Mouse (Mus musculus): Measurements from ENCODE around the gene Ltbp2.

Ltbp2 gene

DNA sequence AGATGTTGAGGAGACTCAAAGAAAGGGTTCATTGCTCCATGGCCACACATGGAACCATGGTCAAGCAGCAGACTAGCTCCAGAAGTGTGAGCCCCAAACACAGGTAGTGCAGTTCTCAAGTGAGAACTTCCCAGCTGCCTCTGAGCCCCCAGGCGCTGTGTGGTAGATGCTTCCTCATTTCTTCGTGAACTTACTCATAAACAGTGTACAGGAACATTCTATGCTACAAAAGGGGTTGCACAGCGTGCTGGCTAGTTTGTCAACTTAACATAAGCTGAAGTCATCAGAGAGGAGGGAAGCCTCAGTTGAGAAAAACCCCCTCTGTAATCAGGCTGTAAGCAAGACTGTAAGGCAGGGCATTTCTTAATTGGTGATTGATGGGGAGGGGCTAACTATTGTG is 73.7 kb downstream of the Ltbp2 start:
- DNase-seq (ENCODE audit: low spot score) = no peak

- no peak for DNase-seq (ENCODE audit: low spot score)
Observed at GRCm38 (mm10) chr12:84801532-84802110, 74.7 kb downstream of the Ltbp2 start.

DNA sequence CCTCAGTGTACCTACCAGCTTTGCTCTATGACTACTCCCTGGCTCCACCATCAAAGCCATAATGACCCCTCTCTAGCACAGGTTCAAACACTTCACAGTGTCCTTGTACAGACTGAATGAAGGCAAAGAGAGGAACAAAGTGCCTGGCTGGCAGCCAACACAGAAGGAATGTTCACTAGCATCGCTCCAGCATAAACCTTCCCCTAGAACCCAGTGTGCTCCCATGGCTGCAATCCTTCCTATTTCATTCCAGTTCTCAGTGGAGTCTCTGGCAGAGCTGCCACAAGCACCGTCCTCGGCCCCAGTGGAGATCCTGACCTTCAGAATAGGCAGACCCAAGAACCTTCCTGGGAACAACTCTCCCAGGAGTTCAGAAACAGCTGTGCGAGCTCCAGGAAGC is 75.9 kb downstream of the Ltbp2 start:
- DNase-seq (ENCODE audit: low spot score) = no peak

DNA sequence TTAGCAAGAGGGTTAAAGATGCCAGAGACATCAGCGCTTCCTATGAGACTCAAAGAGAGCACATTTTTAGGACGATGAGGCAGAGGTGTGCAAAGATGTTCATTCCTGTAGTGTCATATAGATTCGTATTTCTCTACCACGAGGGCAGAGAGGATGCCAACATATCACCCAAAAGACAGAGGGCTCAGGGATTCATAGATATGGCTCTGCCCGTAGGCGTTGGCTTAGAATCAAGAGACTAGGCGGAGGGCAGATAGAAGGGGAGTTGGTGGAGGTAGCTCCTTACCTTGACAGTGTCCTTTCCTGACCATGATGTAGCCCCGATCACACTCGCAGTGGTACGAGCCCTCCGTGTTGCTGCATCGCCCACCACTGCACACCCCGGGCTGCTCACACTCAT is 77.2 kb downstream of the Ltbp2 start:
- no peak for DNase-seq (ENCODE audit: low spot score)

DNA sequence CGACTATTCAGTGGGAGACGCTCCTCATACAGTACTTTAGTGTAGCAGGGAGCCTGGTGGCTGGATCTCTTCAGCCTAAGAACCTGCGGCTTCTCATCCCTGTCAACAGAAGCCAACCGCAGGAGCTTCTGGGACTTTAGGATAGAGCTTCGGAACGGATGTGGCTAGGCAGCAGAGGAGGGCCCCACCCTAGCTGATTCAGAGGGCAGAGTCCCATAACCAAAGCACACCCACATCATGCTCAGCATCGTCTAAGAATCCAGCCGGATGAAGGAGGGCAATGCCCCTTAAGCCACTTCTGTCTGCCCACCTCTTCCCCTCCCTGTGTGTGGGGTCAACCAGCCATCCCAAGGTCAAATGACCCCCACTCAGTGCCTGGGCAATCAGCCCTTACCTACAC is 81.7 kb downstream of the Ltbp2 start:
- no peak for DNase-seq (ENCODE audit: low spot score)

- DNase-seq (ENCODE audit: low spot score) = no peak
Observed at GRCm38 (mm10) chr12:84792629-84793028, 83.7 kb downstream of the Ltbp2 start.

DNA sequence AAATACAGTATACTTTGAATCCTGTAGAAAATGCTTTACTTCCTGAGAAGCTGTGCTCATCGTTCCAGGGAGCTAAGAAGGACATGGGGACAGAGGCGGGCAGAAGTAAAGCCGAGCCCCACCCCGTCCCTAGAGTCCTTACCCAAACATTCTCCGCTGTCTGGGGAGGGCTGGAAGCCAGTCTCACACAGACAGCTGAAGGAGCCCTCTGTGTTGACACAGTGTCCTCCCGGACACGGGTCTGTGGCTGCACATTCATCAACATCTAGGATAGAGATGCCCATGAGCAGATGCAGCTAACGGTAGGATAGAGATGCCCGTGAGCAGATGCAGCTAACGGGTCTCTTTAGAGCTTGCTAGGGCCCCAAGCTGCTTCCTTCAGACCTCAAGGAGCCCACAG is 85.5 kb downstream of the Ltbp2 start:
- DNase-seq (ENCODE audit: low spot score) = no peak

DNA sequence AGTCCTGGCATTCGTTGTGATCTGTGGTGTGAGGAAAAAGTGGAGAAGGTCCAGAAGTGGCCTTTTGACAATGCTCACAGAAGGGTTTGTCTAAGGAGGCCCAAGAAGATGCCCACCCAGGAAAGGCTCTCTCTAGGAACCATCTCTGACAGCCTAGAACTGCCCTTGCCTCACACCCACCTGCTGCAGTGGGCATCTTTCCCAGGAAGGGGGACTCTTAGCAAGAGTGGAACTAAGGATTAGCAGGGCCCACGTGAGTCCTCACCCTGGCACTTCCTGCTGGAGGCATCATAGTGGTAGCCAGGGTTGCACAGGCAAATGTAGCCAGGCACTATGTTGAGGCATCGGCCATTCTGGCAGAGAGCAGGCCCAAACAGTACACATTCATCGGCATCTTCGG is 90.2 kb downstream of the Ltbp2 start:
- no peak for DNase-seq (ENCODE audit: low spot score)

GRCm38 (mm10) chr12:84784604-84785381 is 91.5 kb downstream of the Ltbp2 start:
- DNase-seq (ENCODE audit: low spot score) = peak; percentile 96

- no peak for DNase-seq (ENCODE audit: low spot score)
Observed at GRCm38 (mm10) chr12:84776229-84776628, 100.1 kb downstream of the Ltbp2 start.

- no peak for DNase-seq (ENCODE audit: low spot score)
Observed at GRCm38 (mm10) chr12:84774376-84774775, 102.0 kb downstream of the Ltbp2 start.

GRCm38 (mm10) chr12:84773476-84773875 is 102.9 kb downstream of the Ltbp2 start:
- DNase-seq (ENCODE audit: low spot score) = no peak

DNA sequence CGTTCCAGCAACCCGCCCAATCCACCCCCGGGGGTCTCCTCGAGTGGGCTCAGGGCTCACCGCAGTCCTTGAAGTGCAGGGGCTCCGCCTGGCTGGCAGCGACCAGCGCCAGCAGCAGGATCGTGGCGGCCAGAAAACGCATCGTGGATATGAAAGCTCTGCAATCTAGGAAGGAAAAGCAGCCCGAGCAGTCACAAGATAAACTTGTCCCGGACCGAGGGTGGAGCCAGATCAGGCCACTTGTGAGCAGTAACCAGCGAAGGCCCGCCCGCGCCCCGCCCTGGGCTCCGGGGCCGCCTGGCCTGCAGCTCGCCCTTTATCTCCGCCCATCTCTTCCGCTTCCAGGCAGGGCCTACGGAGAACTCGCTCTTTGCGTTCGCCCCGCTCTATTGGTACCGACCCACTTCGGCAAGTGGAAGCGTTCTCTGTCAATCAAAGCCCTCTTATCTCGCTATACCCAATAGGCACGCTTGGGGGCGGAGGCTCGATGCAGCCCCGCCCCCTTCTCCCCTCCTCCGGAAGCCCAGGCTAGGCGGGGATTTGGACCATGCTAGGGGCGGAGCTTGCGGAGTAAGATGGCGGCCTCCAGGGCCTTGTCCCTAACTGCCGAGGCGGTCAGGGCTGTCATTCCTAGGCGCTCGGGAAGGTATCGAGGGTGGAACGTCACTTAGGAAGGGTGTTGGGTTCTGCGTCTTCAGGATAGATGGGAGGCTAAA is 103.4 kb downstream of the Ltbp2 start, which contains the start of the genes Npc2 and Isca2:
Gene Npc2, minus strand, starts transcription at position 427 of the 716 bp plus-strand sequence.
Gene Isca2, plus strand, starts transcription at position 526 of the 716 bp plus-strand sequence.
- peak; percentile 100 for DNase-seq (ENCODE audit: low spot score)

GRCm38 (mm10) chr12:84771981-84772520 is 104.3 kb downstream of the Ltbp2 start:
- DNase-seq (ENCODE audit: low spot score) = peak; percentile 43

GRCm38 (mm10) chr12:84769624-84770023 is 106.7 kb downstream of the Ltbp2 start:
- no peak for DNase-seq (ENCODE audit: low spot score)

DNA sequence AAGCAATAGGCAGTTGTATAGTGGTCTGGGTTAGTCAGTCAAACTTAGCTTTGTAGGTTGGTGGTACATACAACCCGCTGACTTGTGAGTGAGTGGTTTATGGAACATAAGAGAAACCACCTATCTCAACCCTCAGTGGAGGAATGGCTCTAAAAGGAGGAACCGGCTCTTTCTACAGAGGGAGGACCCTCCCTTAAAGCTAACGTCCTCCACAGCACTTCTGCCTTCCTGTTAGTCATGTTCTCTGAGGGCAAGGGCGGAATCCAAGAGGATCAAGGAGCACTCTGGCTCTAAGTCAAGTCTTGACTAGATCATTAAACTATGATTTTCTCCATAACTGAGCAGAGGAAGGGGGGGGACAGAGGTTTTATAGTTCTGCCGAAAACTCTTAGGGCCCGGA is 108.8 kb downstream of the Ltbp2 start:
- DNase-seq (ENCODE audit: low spot score) = no peak

GRCm38 (mm10) chr12:84766113-84766735 is 110.1 kb downstream of the Ltbp2 start:
- DNase-seq (ENCODE audit: low spot score) = no peak

- no peak for DNase-seq (ENCODE audit: low spot score)
Observed at GRCm38 (mm10) chr12:84765506-84765905, 110.8 kb downstream of the Ltbp2 start.

DNA sequence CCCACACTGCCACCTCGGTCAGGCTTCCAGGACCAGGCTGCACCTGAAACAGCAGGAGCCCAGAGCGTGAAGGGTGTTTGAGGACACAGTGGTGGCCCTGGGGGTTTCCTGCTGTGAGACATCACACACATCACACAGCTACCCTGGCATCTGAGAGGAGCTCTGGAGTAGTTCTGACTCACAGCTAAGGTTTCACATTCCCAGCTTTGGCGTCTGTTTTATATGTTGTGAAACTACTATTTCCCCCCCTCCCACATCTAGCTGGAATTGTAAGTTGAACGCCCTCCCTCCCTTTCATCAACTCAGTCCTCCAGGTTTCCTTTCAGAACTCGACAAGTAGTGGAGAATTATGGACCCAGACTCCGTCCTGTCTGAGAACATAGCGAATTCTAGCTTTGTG is 111.6 kb downstream of the Ltbp2 start:
- DNase-seq (ENCODE audit: low spot score) = no peak

DNA sequence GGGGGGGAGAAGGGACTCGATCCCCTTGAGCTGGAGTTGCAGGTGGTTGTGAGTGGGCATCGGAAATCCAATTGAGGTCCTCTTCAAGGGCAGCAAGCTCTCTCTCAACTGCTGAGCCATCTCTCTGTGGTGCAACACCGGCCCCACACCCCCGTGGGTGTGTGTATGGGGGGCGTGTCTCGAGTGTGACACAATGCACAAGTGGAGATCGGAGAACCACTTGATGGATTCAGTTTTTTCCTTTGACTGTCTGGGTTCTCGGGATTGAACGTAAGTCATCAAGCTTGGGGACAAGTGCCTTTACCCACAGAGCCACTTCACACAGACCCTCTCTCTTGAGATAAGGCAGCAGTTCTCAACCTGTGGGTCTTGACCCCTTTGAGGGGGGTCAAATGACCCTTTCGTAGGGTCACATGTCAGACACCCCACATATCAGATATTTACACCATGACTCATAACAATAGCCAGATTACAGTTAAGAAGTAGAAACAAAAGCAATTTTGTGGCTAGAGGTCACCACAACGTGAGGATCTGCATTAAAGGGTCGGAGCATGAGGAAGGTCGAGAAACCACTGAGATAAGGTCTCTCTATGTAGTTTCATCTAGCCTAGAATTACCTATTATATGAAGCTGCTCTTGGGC is 112.6 kb downstream of the Ltbp2 start:
- DNase-seq (ENCODE audit: low spot score) = no peak

GRCm38 (mm10) chr12:84762532-84762931 is 113.8 kb downstream of the Ltbp2 start:
- no peak for DNase-seq (ENCODE audit: low spot score)

DNA sequence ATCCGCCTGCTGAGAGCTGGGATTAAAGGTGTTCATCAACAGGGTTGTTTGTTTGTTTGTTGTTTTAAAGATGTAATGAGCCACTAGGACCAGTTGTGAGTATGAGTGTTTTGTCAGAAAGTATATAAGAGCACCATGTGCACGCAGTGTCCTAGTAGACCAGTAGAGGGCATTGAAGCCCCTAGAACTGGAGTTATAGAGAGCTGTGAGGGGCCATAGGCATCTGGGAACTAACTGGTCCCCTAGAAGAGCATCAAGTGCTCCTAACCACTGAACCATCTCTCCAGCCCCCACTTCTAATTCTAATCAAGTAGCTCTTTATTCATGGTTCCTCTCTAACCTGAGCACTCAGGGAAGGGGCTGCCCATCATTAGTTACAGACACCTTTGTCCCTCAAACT is 117.3 kb downstream of the Ltbp2 start:
- DNase-seq (ENCODE audit: low spot score) = peak; percentile 77

All from retina, embryonic 14.5 days (tissue).